Mouse (Mus musculus): Measurements from ENCODE around the gene Pigg.

Gene Pigg

DNA sequence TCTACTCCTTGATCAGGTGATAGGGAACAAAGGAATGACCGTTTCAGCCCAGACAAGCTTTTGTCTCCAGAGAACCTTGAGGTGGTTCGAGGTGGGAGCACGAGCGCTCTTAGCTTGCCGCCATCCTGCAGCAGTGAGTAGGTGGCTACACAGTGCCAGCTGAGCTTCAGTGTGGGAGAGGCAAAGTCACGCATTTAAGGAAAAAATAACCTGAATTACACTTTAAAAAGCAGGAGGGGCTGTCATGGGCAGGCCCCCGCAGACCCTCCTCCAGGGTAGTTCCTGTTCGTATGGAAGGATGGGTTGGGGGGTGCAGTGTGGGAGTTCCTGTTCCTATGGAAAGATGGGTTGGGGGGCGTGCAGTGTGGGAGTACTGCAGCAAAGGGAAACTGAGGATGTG is 47.1 kb downstream of the Pigg start:
- DNase-seq: no peak

DNA sequence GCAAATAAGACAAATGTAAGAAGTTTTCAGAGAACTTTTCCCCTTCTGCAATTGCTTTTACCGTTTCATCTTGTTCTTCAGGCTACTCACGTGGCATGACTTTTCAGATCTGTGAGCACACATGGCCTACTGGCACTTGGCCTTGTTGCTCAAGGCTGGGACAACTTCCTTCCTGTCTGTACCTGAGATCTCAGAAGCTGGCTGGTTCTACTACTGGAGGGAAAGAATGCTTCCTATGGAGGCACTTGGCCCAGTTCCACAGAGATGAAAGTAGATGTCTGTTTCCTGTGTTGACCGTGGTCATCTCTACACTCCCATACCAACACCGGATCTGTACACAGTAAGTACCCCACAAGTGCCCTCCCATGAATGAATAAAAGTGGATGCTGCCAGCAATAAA is 47.8 kb downstream of the Pigg start:
- no peak for DNase-seq

DNA sequence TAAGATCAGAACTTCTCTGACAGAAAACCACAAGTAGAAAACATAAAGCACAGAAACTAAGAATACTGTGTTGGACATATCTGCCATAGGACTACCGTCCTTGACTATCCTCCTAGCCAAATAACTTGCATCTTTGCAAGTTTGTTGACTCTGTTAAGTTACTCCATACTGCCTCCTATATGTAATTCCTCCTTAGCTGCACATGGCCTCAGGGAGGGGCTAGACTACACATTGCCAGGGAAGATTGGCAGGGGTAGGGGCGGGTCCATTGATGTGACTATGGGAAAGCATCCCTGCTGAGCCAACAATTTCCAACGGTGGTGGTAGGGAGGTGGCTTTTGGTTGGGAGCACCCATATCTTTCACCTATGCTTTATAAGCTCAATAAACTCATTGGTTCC is 49.9 kb downstream of the Pigg start:
- DNase-seq: no peak

DNA sequence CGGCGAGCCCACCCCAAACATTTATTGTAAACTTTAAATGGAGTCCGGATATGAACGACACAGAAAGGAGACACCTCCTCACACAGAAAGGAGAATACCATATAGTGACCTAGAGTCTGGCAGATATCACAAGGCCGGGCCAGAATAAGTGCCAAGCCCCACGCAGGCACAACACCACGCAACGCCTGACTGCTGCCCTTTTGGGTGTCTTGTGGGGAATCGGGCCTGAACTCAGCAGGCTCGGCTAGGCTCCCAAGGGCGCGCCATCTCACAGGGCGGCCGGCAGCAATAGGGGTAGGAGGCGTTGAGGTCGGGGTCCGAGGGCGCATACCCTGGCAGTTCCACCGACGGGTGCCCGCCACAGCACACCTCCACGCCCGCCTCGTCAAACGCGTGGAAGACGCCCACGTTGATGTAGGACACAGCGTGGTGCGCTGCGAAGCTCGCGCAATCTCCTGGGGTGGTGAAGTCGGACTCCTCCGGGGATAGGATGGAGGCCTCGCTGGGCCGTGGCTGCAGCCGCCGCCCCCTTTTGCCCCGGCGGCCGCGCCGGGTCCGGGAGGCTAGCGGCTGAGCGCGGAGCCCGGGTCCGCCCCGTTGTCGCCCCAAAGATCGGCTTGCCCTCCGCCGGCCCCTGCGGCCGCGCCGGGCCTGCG is 54.0 kb downstream of the Pigg start:
- peak in 1 of 2 experiments; percentile 23 for DNase-seq

DNA sequence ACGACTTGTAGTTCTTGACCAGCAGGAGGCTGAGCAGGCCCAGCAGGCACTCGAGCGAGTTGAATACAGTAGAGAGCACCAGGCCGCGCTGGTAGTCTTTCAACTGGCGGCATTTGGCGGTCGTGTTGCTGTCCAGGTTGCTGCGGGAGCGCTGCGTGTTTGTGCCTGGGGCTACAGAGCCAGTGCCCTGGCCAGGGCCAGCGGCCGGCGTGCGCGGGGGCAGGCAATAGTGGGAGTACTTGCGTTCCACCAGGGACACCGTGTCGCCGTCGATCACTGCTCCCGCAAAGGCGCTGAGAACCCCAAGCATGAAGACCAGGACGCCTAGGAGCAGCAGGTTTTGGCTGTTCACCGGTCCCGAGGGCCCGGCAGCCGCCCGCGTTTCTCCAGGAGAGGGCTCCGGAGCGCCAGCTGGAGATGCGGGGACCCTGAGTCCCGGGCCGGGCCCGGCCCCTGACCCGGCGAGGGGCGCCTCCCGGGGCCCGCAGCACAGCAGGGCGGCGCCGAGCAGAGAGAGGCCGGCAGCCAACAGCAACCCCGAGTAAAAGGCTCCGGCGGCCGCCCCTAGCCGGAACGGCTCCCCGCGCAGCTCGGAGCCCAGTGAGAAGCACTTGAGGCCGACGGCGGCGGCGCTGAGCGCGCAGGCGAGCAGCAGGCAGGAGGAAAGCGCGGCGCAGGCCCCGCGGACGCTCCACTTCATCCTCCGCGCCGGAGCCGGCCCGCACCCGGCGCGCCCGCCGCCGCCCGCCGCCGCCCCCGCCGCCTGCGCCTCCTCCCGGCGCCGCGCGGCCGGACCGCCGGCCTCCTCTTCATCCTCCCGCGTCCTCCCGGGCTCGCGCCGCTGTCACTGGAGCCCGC is 54.8 kb downstream of the Pigg start:
- peak; percentile 54 to 70 for DNase-seq

DNA sequence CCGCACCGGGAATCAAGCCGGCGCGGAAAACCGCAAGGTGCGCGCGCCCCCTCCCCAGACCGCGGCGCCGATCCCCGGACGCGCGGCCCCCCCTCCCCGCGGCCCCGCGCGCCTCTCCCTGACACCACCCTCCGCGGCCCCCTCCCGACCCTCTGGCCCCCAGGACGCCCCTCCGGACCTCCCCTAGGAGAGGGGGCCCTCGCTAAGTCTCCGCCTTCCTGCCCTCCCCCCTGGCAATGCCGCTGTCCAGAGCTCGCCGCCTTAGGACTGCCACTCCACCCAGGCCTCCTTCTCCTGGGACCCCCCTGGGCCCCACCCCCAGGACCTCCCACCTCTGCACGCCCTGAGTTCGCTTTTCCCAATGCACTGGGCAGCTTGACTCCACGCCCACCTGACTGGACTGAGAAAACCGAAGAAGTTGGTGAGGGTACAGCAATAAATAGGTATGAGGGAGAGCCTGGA is 55.5 kb downstream of the Pigg start, which contains the start of gene Gm42517:
TSS of gene Gm42517 (minus strand) at position 52 of the 462 bp plus-strand sequence.
- DNase-seq: peak; percentile 23 to 35

DNA sequence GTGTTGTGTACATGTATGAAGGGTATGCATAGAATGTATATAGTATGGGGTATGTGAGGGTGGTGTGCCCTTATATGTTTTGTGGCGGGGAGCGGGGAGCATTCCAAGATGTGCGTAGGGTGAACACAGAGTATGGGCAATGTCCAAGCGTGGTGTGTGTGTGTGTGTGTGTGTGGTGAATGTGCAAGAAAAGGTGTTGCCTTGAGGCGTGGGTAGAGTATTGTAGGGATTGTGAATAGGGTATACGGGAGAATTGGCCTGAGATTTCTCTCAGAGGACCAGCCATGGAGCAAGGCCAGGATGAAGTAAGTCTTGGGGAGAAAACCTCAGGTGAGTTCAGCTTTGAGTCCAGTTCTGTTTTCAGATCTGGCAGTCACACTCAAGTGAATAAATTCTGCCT is 56.0 kb downstream of the Pigg start:
- DNase-seq: no peak

DNA sequence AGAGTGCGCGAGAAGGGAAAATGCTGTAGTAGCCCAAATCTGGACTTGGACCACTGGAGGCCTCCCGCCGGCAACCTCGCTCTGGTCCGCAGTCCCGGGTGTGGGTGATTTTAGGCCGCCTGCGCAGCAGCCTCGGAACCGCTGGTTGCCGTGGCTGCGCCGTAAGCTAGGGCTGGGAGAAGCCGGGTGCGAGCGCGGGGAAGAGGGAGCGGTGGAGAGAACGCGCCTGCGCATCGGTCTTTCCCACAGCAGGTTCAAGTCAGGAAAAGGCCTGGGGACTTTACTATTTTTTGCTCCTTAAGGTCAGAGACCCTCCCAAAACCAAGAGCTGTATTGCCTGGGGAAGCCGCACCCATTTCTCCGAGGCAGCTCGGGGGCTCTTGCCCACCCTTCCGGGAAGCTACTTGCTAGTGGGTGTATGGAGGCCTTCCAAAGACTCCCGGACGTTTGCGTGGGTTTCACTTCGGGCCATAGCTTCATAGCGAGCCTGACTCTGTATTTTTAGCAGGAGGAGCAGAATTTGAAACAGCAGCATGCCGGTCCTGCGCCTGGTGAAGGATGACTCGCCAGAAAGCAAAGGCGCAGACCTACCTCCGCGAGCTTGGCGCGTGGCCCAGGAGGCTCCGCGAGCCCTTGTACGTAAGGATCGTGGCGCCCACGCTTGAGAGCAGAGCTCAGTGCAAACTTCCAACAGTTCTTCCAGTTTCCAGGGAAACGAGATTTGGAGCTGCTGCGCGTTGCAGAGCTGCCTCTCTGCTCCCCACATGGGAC is 56.6 kb downstream of the Pigg start:
- peak; percentile 74 to 78 for DNase-seq

DNA sequence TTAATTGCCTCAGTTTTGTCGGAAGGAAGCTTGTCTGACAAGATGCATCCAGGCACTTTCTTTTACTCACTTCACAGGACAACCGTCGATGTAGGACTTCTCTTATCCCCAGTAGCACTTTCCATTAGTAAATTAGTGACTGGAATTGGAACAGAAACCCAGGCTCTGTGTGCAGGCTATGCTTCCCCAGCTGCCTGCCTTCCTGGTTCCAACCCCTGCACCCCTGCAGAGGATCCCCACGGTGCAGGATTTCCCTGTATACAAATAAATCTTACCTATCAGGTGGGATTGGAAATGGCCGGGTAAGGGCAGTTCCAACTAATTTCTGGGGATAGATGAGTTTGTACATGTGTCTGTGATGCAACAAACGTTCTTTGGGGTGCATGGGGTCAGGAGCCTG is 57.6 kb downstream of the Pigg start:
- no peak for DNase-seq

DNA sequence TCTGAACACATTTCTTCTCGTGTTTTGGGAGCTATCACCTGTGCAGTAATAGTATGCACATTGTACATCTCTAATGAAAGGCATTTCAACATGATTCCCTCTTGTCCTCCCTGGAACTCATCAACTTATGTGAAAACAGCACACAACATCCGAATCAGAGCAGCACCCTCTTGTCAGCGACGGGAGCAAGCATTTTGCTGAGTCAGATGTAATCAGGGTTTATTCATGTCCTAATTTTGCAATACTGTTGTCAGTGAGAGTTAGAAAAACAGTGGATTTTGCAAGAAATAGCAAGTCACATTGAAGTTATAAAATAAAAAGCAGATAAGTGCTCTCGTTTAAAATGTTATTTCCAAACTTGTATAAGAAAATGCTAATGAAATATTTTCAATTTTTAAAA is 61.7 kb downstream of the Pigg start:
- DNase-seq: no peak

DNA sequence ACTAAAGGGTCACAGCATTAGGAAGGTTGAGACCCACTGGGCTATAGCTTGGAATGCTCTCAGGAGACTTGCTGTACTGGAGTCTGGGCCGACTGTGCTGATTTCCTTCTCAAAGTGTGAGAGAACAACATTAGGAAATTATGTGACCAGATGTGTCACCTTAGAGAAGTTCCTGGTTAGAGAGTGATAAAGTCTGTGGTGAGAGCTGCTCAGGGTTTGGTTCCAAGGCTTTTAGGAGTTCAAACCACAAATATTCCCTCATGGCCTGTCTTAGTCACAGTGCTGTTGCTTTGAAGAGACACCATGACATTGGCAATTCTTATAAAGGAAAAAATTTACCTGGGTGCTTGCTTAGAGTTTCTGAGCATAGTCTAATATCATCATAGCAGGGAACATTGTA is 63.6 kb downstream of the Pigg start:
- DNase-seq: no peak

DNA sequence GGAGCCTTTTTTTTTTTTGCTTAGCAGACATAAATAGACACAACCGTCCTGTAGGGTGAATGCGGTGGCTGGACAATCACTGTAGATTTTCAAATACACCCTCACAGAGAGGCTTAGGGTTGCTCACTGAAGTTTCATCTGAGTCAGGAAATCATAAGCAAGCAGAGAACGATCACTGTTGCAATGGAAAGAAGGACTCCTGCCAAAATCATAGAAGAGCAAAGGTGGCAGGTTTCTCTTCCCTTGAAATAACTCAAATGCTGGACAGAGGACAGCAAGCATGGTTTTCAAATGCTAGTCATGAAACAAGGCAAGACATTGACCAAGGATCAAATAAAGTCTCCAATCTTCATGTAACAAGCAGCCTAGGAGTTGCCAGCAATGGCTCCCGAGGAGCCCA is 65.9 kb downstream of the Pigg start:
- no peak for DNase-seq

DNA sequence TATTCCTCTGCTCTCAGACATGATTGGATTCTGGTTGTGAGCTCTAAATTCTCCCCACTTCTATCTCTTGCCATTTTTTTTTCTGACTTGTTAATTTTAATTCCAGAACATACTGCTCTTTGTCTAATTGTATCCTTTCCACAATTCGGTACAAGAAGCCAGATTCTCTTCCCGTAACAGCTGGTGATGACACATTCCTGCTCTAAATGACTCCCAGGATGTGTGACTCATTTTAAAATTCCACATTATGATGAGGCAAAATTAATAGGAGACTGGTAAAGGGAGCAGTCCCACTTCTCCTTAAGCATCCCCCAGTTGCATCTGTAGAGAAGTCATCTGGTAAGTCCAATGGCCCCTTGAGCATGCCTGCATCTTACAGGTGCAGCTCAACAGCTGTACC is 73.2 kb downstream of the Pigg start:
- DNase-seq: no peak

DNA sequence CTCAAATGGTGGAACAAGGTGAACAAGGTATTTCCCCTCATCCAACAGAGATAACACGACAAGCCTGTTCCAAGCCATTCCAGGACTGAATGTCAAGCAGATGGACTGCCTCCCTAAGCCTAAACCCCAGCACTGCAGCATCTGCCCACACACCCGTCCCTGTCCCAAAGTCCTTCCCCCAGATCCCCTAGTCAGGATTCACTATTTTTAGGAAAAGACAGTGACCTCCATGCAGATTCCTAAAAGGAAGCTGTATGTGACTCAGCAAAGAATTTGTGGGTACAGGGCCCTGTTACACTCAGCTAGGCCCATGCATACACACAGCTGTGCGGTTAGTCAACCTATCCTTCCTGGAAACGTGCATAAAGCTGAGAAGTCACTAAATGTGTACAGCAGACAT is 74.0 kb downstream of the Pigg start:
- DNase-seq: no peak

DNA sequence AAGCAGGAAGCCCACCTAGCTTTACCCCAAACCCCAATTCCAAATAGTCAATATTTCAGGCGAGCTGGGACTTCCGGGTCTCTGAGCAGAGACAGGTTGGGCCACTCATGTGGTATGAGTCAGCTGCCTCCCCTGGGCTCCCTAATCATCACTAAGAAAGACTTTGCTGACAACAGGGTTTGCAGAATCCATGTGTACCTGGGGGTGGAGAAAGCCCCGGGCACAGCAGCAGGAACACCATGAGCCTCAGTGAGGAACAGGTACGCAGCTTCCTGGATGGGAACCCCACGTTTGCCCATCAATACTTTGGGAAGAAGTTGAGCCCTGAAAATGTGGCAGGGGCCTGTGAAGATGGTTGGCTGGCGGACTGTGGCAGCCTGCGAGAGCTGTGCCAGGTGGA is 75.8 kb downstream of the Pigg start, which contains the start of gene Pde6b:
TSS of gene Pde6b (plus strand) at position 191 of the 400 bp plus-strand sequence.
- DNase-seq: no peak

DNA sequence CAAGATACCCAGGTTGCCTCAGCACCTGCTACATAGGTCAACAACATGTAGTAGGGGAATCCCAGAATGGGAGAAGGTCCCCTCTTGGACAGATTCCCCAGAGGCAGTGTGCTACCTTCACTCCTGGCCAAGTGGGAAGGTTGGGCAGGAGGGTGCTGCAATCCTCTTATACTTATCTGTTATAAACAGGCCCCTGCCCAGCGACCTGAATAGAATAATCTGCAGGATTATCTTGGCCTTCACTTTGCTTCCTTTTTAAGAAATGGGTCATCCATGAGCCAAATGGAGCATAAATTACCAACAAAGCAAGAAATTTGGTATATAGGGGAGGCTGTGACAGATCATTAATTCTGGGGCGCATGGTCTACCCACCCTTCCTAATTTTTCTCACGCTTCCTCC is 77.3 kb downstream of the Pigg start:
- no peak for DNase-seq

All from cerebellum, adult 18-20 months (tissue).